Mouse (Mus musculus) heart, postnatal 0 days (tissue): ENCODE data around the gene Slc38a7. TPM values are rescaled to one million over a fixed set of nuclear protein-coding genes. Genes with fewer than 3 reads are reported as not detected.

Experiments used
- ATAC-seq: fragments of 200-750 bp; cut with Nextera tagmentation; 2 replicates; pipeline ENCODE4 v1.8.0; 2017; ENCODE audit warnings: low read depth, moderate number of reproducible peaks, moderate library complexity; ENCODE audit not compliant: insufficient read depth
- DNase-seq: peaks from one replicate; pipeline ENCODE4 v3.0.0-alpha.2; 2016; ENCODE audit warnings: low spot score
- H3K27ac ChIP-seq: fragments of 300-500 bp; sonication (generic); 2 replicates; pipeline ENCODE4 v1.5.1; 2014; ENCODE audit warnings: low read depth, mild to moderate bottlenecking
- H3K27me3 ChIP-seq: fragments of 300-500 bp; sonication (generic); 2 replicates; pipeline ENCODE4 v1.6.1; 2014; ENCODE audit warnings: low read length, mixed read lengths; ENCODE audit not compliant: control insufficient read depth, insufficient read depth
- H3K36me3 ChIP-seq: fragments of 300-500 bp; sonication (generic); replicated peaks from 2 replicates; pipeline ENCODE4 v1.6.1; 2014; ENCODE audit warnings: low read length, mixed read lengths; ENCODE audit not compliant: control insufficient read depth, insufficient read depth
- H3K4me1 ChIP-seq: fragments of 300-500 bp; sonication (generic); 2 replicates; pipeline ENCODE4 v1.6.1; 2014; ENCODE audit warnings: antibody characterized with exemption; ENCODE audit not compliant: control insufficient read depth, insufficient read depth
- H3K4me2 ChIP-seq: fragments of 300-500 bp; sonication (generic); 2 replicates; pipeline ENCODE4 v1.6.1; 2014; ENCODE audit warnings: low read depth, mild to moderate bottlenecking, low read length, moderate library complexity
- H3K4me3 ChIP-seq: fragments of 300-500 bp; sonication (generic); 2 replicates; pipeline ENCODE4 v1.5.1; 2014; ENCODE audit warnings: low read depth, low read length
- H3K9ac ChIP-seq: fragments of 300-500 bp; sonication (generic); replicated peaks from 2 replicates; pipeline ENCODE4 v1.6.1; 2014; ENCODE audit warnings: low read depth, low read length, mixed read lengths
- H3K9me3 ChIP-seq: fragments of 300-500 bp; sonication (generic); replicated peaks from 2 replicates; pipeline ENCODE4 v1.6.1; 2016; ENCODE audit warnings: low read length; ENCODE audit not compliant: control insufficient read depth
- CTCF ChIP-seq: IDR thresholded peaks from 2 replicates; pipeline ENCODE4 v1.5.1; 2016; ENCODE audit warnings: antibody characterized with exemption, control low read depth, low read depth
- EP300 ChIP-seq: IDR thresholded peaks from 2 replicates; pipeline ENCODE4 v1.6.1; 2016; ENCODE audit warnings: antibody characterized with exemption, low read depth
- WGBS: fragments of 180-500 bp; shearing (Covaris S2); extraction: QIAGEN DNeasy Blood & Tissue Kit; methylation state at CpG from one replicate; pipeline ENCODE4 v1.1.7; 2014; 5-methylcytosine and 5-hydroxymethylcytosine counted together
- polyA plus RNA-seq: library from polyadenylated mRNA; unstranded; fragments of >200 nt; fragmentation: Nextera tagmentation; extraction: Ambion mirVana; gene quantifications from 2 replicates; pipeline ENCODE4 v1.2.1, GENCODE M21; 2015
- total RNA-seq: library from RNA; depleted of rRNA; stranded (reverse); fragments of >200 nt; gene quantifications from 2 replicates; pipeline ENCODE4 v1.2.3, GENCODE M21; 2014; ENCODE audit warnings: low replicate concordance

Gene Slc38a7
- total and polyA plus RNA-seq, 2 experiments from 2014 or later = 7.2 to 12.5 TPM

- H3K36me3 ChIP-seq = no peaks in the 10 kb centered on the region
- no peak for ATAC-seq
- no peak overlapping the region for H3K4me2 ChIP-seq
- TF ChIP-seq CTCF = no peak
- no peak for TF ChIP-seq EP300
- no peak overlapping the region for H3K27ac ChIP-seq
- no peaks in the 10 kb centered on the region for H3K27me3 ChIP-seq
- peaks cover 6% of the 10 kb centered on the region for H3K4me1 ChIP-seq
- no peak for DNase-seq
- H3K4me3 ChIP-seq = no peak overlapping the region
- H3K9me3 ChIP-seq = no peaks in the 10 kb centered on the region
- WGBS = 82% methylated on average over 6 of the region's 6 CpGs
- no peak overlapping the region for H3K9ac ChIP-seq
These were observed 835 bp upstream of the Slc38a7 start for GRCm38 (mm10) chr8:95854174-95854573.

DNA sequence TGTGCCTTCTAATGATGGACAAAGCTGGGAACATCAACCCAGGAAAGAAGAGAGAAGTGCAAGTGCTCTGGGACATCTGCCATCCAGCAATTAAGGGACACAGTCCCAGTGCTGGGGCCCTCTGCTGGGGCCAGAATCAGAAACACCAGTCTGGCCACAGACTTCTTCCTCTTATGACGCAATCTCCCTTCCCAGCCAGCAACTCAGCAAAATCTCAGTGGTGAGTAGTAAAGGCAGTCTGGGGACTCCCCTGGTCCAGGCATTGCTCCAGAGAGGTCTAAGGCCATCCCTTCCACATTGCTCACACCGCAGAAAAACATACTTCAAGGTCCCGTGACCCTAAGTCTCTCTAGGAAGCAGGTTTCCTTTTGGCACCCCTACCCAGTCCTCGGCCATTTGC, 1.0 kb downstream of the Slc38a7 start:
- Histone ChIP-seq H3K9me3 (no peaks in the 10 kb centered on the region), H3K9ac (peak overlapping the region; percentile 61; the same call in 1 of the 2 replicates), H3K27ac (no peak overlapping the region), H3K4me1 (peaks cover 6% of the 10 kb centered on the region), H3K4me3 (peak overlapping the region; percentile 65), H3K36me3 (0 out of 2 replicates have a peak, but pooled peaks cover 5% of the 10 kb centered on the region), H3K4me2 (peak overlapping the region; percentile 87), H3K27me3 (no peaks in the 10 kb centered on the region)
- TF ChIP-seq EP300 (no peak), CTCF (no peak)
- ATAC-seq (no peak), DNase-seq (peak; percentile 29)
- WGBS = 53% methylated on average over 4 of the region's 4 CpGs

DNA sequence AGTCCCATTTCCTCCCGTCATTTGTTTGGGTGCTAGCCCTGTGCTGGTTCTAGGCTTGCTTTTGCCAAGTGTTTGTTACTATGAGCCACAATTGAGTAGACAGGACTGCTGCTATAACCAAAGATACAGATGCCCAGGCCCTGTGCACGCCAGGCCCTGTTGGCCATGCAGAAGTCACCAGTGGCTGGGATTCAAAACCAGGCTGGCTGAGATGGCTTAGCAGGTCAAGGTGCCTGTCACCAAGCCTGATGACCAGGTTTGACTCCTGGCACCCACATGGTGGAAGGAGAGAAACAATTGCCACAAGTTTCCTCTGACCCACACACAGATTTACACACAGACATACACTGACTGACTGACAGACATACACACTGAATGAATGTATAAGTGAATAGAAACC, 3.0 kb downstream of the Slc38a7 start:
- whole genome bisulfite sequencing = 94% methylated on average over 2 of the region's 2 CpGs
- ATAC-seq = no peak
- DNase-seq = no peak
- Histone ChIP-seq H3K9ac (no peak overlapping the region), H3K4me3 (no peak overlapping the region), H3K27ac (no peak overlapping the region), H3K9me3 (no peaks in the 10 kb centered on the region), H3K4me2 (no peak overlapping the region), H3K4me1 (peaks cover 9% of the 10 kb centered on the region), H3K36me3 (peaks cover 13% of the 10 kb centered on the region; the same call in 1 of the 2 replicates), H3K27me3 (no peaks in the 10 kb centered on the region)
- TF ChIP-seq EP300 (no peak), CTCF (no peak)

DNA sequence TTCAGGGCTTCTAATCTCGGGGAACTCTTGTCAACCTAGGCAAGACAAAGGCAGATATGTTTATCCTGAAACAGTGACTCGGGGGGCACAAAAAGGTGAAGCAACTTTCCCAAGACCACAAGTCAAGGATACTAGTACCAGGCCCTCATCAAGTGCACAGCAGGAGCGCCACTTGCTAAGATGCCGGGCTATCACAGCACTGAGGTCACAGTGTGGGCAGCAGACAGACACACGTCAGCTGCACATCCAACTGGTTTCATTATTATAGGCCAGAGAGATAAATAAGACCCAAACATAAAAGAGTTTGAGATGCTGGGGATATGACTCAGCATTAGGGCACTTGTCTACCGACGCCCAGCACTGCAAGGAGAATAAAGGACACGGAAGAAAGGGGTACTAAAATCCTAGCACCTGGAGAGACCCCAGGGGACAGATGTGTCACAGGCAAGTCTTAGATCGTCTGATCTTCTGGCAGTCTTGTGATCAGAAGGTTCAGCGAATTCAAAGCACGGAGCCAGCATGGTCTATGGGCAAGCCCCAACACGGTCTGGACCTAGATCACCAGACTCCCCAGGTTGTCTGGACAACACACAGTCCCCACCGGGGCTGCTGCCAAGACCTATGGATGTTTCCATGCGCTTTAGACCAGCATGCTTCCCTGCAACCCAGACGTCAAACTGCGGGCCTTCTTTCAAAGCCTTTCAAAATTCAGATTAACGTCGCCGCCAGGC, 4.4 kb downstream of the Slc38a7 start:
- no peaks in the 10 kb centered on the region for H3K9me3 ChIP-seq
- 80% methylated on average over 19 of the region's 19 CpGs for WGBS
- no peak overlapping the region for H3K27ac ChIP-seq
- H3K4me1 ChIP-seq = peaks cover 10% of the 10 kb centered on the region
- H3K9ac ChIP-seq = no peak overlapping the region
- no peak for DNase-seq
- no peak overlapping the region for H3K4me3 ChIP-seq
- H3K36me3 ChIP-seq = peaks cover 24% of the 10 kb centered on the region
- H3K4me2 ChIP-seq = no peak overlapping the region
- no peak for ATAC-seq
- H3K27me3 ChIP-seq = no peaks in the 10 kb centered on the region
- TF ChIP-seq CTCF = no peak
- TF ChIP-seq EP300 = no peak

DNA sequence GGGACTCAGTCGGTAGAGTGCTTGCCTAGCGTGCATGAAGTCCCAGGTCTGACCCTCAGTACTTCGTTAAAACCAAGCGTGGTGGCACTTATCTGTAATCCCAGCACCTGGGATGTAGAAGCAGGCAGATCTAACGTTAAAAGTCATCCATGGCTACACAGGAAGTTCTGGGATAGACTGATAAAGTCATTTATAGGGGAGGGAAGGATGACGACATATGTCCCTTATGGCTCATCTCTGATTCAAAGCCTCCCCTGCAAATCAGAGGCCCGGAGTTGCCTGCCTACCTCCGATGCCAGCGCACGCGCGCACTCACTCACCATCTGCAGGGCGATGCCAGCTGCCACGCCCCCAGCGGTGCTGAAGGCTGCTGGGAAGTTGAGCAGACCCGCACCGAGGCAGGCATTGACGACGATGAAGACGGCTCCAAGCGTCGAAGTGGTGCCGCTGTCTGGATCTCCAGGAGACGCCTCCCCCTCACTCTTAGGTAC, 5.2 kb downstream of the Slc38a7 start:
- Histone ChIP-seq H3K9me3 (no peaks in the 10 kb centered on the region), H3K4me3 (no peak overlapping the region), H3K4me1 (peaks cover 10% of the 10 kb centered on the region), H3K36me3 (peaks cover 32% of the 10 kb centered on the region), H3K9ac (no peak overlapping the region), H3K27ac (no peak overlapping the region), H3K4me2 (no peak overlapping the region), H3K27me3 (no peaks in the 10 kb centered on the region)
- WGBS = 68% methylated on average over 24 of the region's 24 CpGs
- TF ChIP-seq CTCF = no peak
- TF ChIP-seq EP300 = no peak
- ATAC-seq = no peak
- DNase-seq = no peak

DNA sequence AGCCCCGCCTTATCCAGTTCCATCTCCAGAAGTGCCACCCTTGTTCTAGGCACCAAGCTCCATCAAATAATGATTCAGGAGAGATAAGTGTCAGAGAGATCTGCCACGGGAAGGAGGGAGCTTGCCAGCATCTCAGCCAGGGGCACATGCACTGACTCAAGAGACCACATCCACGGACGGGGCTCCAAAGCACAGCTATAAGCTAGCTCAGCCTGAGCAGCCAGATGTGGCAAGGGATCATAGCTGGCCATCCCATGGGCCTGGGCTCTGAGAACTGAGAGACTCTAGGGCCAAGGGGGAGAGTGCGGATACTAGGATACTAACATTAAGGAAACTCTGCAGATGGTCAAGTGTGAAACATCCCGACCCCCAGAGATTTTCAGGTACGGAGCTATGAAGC, 8.3 kb downstream of the Slc38a7 start:
- TF ChIP-seq CTCF = no peak
- no peak for TF ChIP-seq EP300
- Histone ChIP-seq H3K4me1 (0 out of 2 replicates have a peak, but pooled peaks cover 4% of the 10 kb centered on the region), H3K27me3 (no peaks in the 10 kb centered on the region), H3K36me3 (peaks cover 43% of the 10 kb centered on the region), H3K27ac (no peak overlapping the region), H3K4me3 (no peak overlapping the region), H3K4me2 (no peak overlapping the region), H3K9ac (no peak overlapping the region), H3K9me3 (no peaks in the 10 kb centered on the region)
- ATAC-seq = no peak
- WGBS = 73% methylated on average over 7 of the region's 7 CpGs
- DNase-seq = no peak
